Mouse (Mus musculus): ENCODE data around the gene Gm8857. TPM values are rescaled to one million over a fixed set of nuclear protein-coding genes. Genes with fewer than 3 reads are reported as not detected.
"Not testable (repeated sequence)": the region's sequence is repeated elsewhere in the genome, so short reads cannot be mapped to it uniquely, and the experiment has no call there.

Gm8857 gene
- polyA plus RNA-seq (2011; ENCODE audit: insufficient read depth, insufficient read length, low read depth, missing spikeins), result not detected in 2 replicates

- not testable (repeated sequence) for H3K4me1 ChIP-seq (ENCODE audit: control insufficient read depth, insufficient read depth, low read length); H3K27ac ChIP-seq (ENCODE audit: insufficient read depth, low read length)
Observed at GRCm38 (mm10) chr5:10947505-10947904, at the start of gene Gm8857, which contains the start of gene Gm8871. Gene Gm8857 (plus strand): TSS chr5:10947807. Gene Gm8871 (plus strand): TSS chr5:10947805.

DNA sequence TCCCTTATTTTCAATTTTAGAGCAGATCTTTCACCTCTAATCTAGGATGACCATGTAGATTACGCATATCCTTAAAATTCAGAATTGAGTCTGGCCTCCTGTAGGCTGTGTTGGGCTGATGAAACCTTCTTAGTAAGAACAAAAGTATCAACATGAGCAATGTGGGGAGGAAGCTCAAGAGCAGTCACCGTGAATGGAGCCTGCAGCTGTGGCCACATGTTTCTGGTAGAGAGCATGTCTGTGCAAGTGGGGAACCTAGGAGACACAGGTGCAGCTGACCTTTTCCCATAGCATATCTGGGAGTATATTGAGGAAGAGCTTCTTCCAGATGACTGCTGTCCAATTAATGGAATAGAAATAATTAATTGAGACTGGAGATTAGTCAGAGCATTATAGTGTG lies 5.9 kb downstream of the Gm8857 start:
- H3K9me3 ChIP-seq (replicated peaks; ENCODE audit: control insufficient read depth, insufficient read depth, low read length, poor library complexity, severe bottlenecking); H3K27ac ChIP-seq (ENCODE audit: insufficient read depth, low read length); H3K4me3 ChIP-seq (ENCODE audit: low read depth, low read length); H3K27me3 ChIP-seq (ENCODE audit: control insufficient read depth, insufficient read depth, low read length, poor library complexity, severe bottlenecking); H3K9ac ChIP-seq (ENCODE audit: low read depth, poor library complexity, severe bottlenecking); H3K36me3 ChIP-seq (ENCODE audit: control insufficient read depth, insufficient read depth, low read length, poor library complexity, severe bottlenecking); H3K4me1 ChIP-seq (ENCODE audit: control insufficient read depth, insufficient read depth, low read length): not testable (repeated sequence)

More at GRCm38 (mm10) chr5:10947505-10947904, at the start of gene Gm8857, which contains the start of gene Gm8871:
- not testable (repeated sequence) for H3K27me3 ChIP-seq (ENCODE audit: control insufficient read depth, insufficient read depth, low read length, poor library complexity, severe bottlenecking); H3K36me3 ChIP-seq (ENCODE audit: control insufficient read depth, insufficient read depth, low read length, poor library complexity, severe bottlenecking); H3K9ac ChIP-seq (ENCODE audit: low read depth, poor library complexity, severe bottlenecking); H3K4me3 ChIP-seq (ENCODE audit: low read depth, low read length); H3K9me3 ChIP-seq (replicated peaks; ENCODE audit: control insufficient read depth, insufficient read depth, low read length, poor library complexity, severe bottlenecking)

GRCm38 (mm10) chr5:10958057-10958456 lies 10.4 kb downstream of the Gm8857 start:
- not testable (repeated sequence) for H3K4me1 ChIP-seq (ENCODE audit: control insufficient read depth, insufficient read depth, low read length); H3K9me3 ChIP-seq (replicated peaks; ENCODE audit: control insufficient read depth, insufficient read depth, low read length, poor library complexity, severe bottlenecking); H3K36me3 ChIP-seq (ENCODE audit: control insufficient read depth, insufficient read depth, low read length, poor library complexity, severe bottlenecking); H3K27me3 ChIP-seq (ENCODE audit: control insufficient read depth, insufficient read depth, low read length, poor library complexity, severe bottlenecking); H3K27ac ChIP-seq (ENCODE audit: insufficient read depth, low read length); H3K9ac ChIP-seq (ENCODE audit: low read depth, poor library complexity, severe bottlenecking); H3K4me3 ChIP-seq (ENCODE audit: low read depth, low read length)

Other genes starting within 250 kb of the Gm8857 start
- not detected in 2 replicates for gene Gm8871, start within 50 bp of the Gm8857 start, polyA plus RNA-seq (2011; ENCODE audit: insufficient read depth, insufficient read length, low read depth, missing spikeins)
- gene Gm8879, start 179.8 kb downstream of the Gm8857 start, polyA plus RNA-seq (2011; ENCODE audit: insufficient read depth, insufficient read length, low read depth, missing spikeins), result not detected in 2 replicates
- not detected in 2 replicates for gene Gm5861, start 235.3 kb downstream of the Gm8857 start, polyA plus RNA-seq (2011; ENCODE audit: insufficient read depth, insufficient read length, low read depth, missing spikeins)

Measured in ES-Bruce4 (cell line).